Mouse (Mus musculus): ENCODE measurements around the gene Tmsb15l.

DNA sequence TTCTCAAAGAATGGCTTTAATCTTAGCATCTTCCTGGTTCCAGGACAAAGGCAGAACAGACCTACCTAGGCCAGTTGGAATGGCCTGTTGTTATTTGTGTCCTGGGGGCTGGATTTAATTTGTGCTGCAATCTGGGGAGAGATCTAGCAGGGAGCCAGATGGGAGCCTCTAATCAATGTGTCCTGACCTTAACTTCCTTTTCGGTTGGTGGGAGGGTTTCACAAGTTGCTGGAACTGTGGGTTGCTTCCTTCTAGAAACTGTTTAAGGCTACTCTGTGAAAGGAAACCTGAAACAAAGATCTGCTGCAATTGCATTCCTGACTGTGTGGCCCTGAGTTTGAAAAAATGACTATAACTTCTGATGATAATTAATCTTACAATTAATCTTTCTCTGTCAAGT lies 41.0 kb upstream of the Tmsb15l start:
- no peak for TF ChIP-seq POLR2A (IDR thresholded peaks at IDR 0.05; ENCODE audit: low read depth, low read length)
- no peak for TF ChIP-seq CTCF (IDR thresholded peaks at IDR 0.05; ENCODE audit: extremely low read depth, insufficient read length, insufficient replicate concordance, low read depth, low read length)

Measured in small intestine, adult 2 months (tissue).